Mouse (Mus musculus) megakaryocyte, adult 5-6 weeks (primary cell): ENCODE data around the gene Znhit3. TPM values are rescaled to one million over a fixed set of nuclear protein-coding genes. Genes with fewer than 3 reads are reported as not detected.

ENCODE experiments used
- ATAC-seq: 2 replicates; pipeline ENCODE4 v1.8.0; 2016; ENCODE audit warnings: mild to moderate bottlenecking, inconsistent platforms; ENCODE audit not compliant: poor library complexity, severe bottlenecking
- total RNA-seq, 2 experiments: library from RNA; stranded (forward) in 1 of 2; stranded (reverse) in 1 of 2; fragments of 153-499, 151-499 nt in 1 of 2; fragments of 221-1000, 200-1000 nt in 1 of 2; gene quantifications; 2 replicates each; pipeline versions ENCODE4 v1.2.3 to v1.2.4; 2015 to 2017

Gene Znhit3
- total RNA-seq (2015) (20.8 and 21.8 TPM in 2 replicates), total RNA-seq (2017) (14.6 and 14.9 TPM in 2 replicates)

GRCm38 (mm10) chr11:84916053-84916702 is at the start of gene Znhit3:
Znhit3 (minus strand) TSS chr11:84916366.
- ATAC-seq, result peak; percentile 97

GRCm38 (mm10) chr11:84963556-84963955 is 47.4 kb upstream of the Znhit3 start:
- ATAC-seq, result no peak

GRCm38 (mm10) chr11:84962536-84962935 is 46.4 kb upstream of the Znhit3 start:
- no peak for ATAC-seq

GRCm38 (mm10) chr11:84961571-84961970 is 45.4 kb upstream of the Znhit3 start:
- no peak for ATAC-seq

- ATAC-seq, result no peak
These were observed 44.6 kb upstream of the Znhit3 start for GRCm38 (mm10) chr11:84960780-84961179.

GRCm38 (mm10) chr11:84960291-84960690 is 44.1 kb upstream of the Znhit3 start:
- ATAC-seq, result no peak

GRCm38 (mm10) chr11:84959701-84960181 is 43.6 kb upstream of the Znhit3 start:
- ATAC-seq, result no peak

- no peak for ATAC-seq
These were observed 43.0 kb upstream of the Znhit3 start for GRCm38 (mm10) chr11:84959181-84959580.

- no peak for ATAC-seq
These were observed 42.1 kb upstream of the Znhit3 start for GRCm38 (mm10) chr11:84958271-84958630.

GRCm38 (mm10) chr11:84957591-84958270 is 41.6 kb upstream of the Znhit3 start, which contains the start of gene Car4:
Car4 (plus strand) TSS chr11:84957786.
- peak; percentile 30; the same call in 1 of the 2 replicates for ATAC-seq

- ATAC-seq, result no peak; the same call in 1 of the 2 replicates
These were observed 41.0 kb upstream of the Znhit3 start for GRCm38 (mm10) chr11:84957171-84957570.

GRCm38 (mm10) chr11:84956400-84956799 is 40.2 kb upstream of the Znhit3 start:
- no peak for ATAC-seq

- no peak for ATAC-seq
These were observed 36.4 kb upstream of the Znhit3 start for GRCm38 (mm10) chr11:84952611-84953010.

GRCm38 (mm10) chr11:84948526-84948925 is 32.4 kb upstream of the Znhit3 start:
- ATAC-seq, result no peak

- ATAC-seq, result no peak
These were observed 31.9 kb upstream of the Znhit3 start for GRCm38 (mm10) chr11:84948114-84948513.

GRCm38 (mm10) chr11:84947206-84947605 is 31.0 kb upstream of the Znhit3 start:
- ATAC-seq, result no peak

GRCm38 (mm10) chr11:84945841-84946240 is 29.7 kb upstream of the Znhit3 start:
- no peak for ATAC-seq

GRCm38 (mm10) chr11:84944639-84945435 is 28.7 kb upstream of the Znhit3 start:
- no peak for ATAC-seq

GRCm38 (mm10) chr11:84943948-84944347 is 27.8 kb upstream of the Znhit3 start:
- peak; percentile 40; the same call in 1 of the 2 replicates for ATAC-seq

GRCm38 (mm10) chr11:84940140-84940539 is 24.0 kb upstream of the Znhit3 start:
- ATAC-seq, result no peak

- no peak for ATAC-seq
These were observed 23.4 kb upstream of the Znhit3 start for GRCm38 (mm10) chr11:84939508-84940053.
